Mouse (Mus musculus) liver, postnatal 0 days (tissue): ENCODE measurements around the gene Adcy7.

Experiments
- CTCF ChIP-seq: sonication (generic); IDR thresholded peaks from 2 replicates; pipeline ENCODE4 v1.5.1; 2016; ENCODE audit warnings: antibody characterized with exemption, low read depth
- EP300 ChIP-seq: IDR thresholded peaks from 2 replicates; pipeline ENCODE4 v1.6.1; 2016; ENCODE audit warnings: antibody characterized with exemption, low read depth, mild to moderate bottlenecking

- TF ChIP-seq CTCF, result no peak
- TF ChIP-seq EP300, result no peak
These were observed 76.8 kb downstream of the Adcy7 start for GRCm38 (mm10) chr8:88349046-88349445.
